In the genomic region with DNA sequence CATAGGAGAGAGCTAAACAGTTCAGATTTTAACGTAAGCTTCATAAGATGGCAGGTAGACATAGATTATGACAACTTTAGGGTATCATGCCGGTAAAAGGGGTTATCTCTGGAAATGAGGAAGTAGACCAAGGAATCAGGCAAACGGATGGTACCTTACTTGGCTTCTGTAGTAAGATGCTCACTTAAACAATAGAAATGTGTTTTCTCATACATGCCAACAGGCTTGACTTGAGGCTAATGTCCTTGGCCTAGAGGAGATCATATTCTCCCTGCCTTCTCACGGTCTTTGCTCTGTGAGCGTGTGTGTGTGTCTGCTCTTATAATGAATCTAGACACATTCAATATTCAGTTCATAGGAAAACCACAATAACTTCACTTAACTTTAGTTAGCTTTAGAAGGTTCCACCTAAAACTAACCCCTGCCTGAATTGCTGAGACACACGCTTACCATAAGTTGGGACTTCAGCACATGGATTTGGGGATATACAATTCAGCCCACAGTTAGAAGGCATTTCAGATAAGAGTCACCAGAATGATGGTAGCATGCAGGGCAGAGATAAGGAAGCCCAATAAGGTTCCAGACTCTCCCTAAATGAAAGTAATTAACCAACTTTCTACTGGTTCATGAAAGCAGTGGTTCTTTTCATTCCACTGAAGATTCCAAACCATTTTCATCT, we compare ENCODE assay signal across 14 mouse cellular contexts.
DNase-seq lines count a peak whose midpoint lies in the region; ATAC-seq and TF ChIP-seq lines count a peak whose summit lies in the region.
"Had no signal": no experiment of that assay in that cellular context is flagged by ENCODE, and none has a peak within 500 bp of the region (broad histone marks: within the 10 kb centered on the region; RNA-seq: fewer than 3 reads in every experiment).

No protein-coding gene starts in this region.

- H3K27me3 ChIP-seq in liver, embryonic 14.5 days (ENCODE audit: control insufficient read depth, insufficient read depth, low read length) = no peaks in the 10 kb centered on the region
- H3K27me3 ChIP-seq in hindbrain, embryonic 16.5 days (replicated peaks; ENCODE audit: control insufficient read depth, insufficient read depth, low read length) = no peaks in the 10 kb centered on the region
- H3K27me3 ChIP-seq: limb, embryonic 15.5 days had no signal

- H3K9me3 ChIP-seq in liver, embryonic 14.5 days (ENCODE audit: control insufficient read depth, low read length) = no peaks in the 10 kb centered on the region
- H3K9me3 ChIP-seq in hindbrain, embryonic 16.5 days (ENCODE audit: control insufficient read depth, low read length) = no peaks in the 10 kb centered on the region
- H3K9me3 ChIP-seq: limb, embryonic 15.5 days had no signal

- H3K27ac ChIP-seq in liver, embryonic 14.5 days = peak overlapping the region; percentile 91
- no peak overlapping the region for H3K27ac ChIP-seq in hindbrain, embryonic 16.5 days (ENCODE audit: low read depth, low read length)
- H3K27ac ChIP-seq: gastrocnemius, adult 2 months; heart, adult 2 months; kidney, postnatal 0 days; limb, embryonic 15.5 days had no signal

- TF ChIP-seq EP300 in liver, embryonic 14.5 days (IDR thresholded peaks at IDR 0.05; ENCODE audit: low read depth) = peak; percentile 84

- 16% methylated on average over 6 of the region's 6 CpGs for WGBS in liver, embryonic 14.5 days (ENCODE audit: insufficient replicate concordance)
- 95% methylated on average over 6 of the region's 6 CpGs for WGBS in hindbrain, embryonic 16.5 days

- H3K4me1 ChIP-seq in liver, embryonic 14.5 days (replicated peaks; ENCODE audit: control insufficient read depth in 2 of 2, insufficient read depth in 2 of 2, low read length in 1 of 2) = peaks cover 29% of the 10 kb centered on the region in 2 experiments
- no peaks in the 10 kb centered on the region for H3K4me1 ChIP-seq in hindbrain, embryonic 16.5 days (ENCODE audit: control insufficient read depth, insufficient read depth, low read depth, low read length)
- H3K4me1 ChIP-seq: limb, embryonic 15.5 days had no signal

- no peaks in the 10 kb centered on the region for H3K36me3 ChIP-seq in liver, embryonic 14.5 days (replicated peaks; ENCODE audit: control insufficient read depth, insufficient read depth, low read depth)
- H3K36me3 ChIP-seq in hindbrain, embryonic 16.5 days (ENCODE audit: control insufficient read depth, insufficient read depth, low read length) = no peaks in the 10 kb centered on the region
- H3K36me3 ChIP-seq: limb, embryonic 15.5 days had no signal

- peak overlapping the region in 1 of 2 experiments; percentile 15; a peak in 2 of 4 replicates for H3K4me3 ChIP-seq in liver, embryonic 14.5 days (ENCODE audit: insufficient read depth in 1 of 2, low read depth in 2 of 2, low read length in 2 of 2)
- no peak overlapping the region for H3K4me3 ChIP-seq in hindbrain, embryonic 16.5 days (ENCODE audit: low read length)
- H3K4me3 ChIP-seq: gastrocnemius, adult 2 months; heart, adult 2 months; limb, embryonic 15.5 days had no signal

- TF ChIP-seq CTCF in liver, embryonic 14.5 days (IDR thresholded peaks at IDR 0.05; ENCODE audit: low read depth) = no peak

- peak; percentile 66 for DNase-seq in MEL-GATA-1-ER (ENCODE audit: extremely low read depth, low read depth)
- peak; percentile 49 to 59 (median 56) for DNase-seq in liver, embryonic 14.5 days (ENCODE audit: low read depth in 3 of 3, low spot score in 3 of 3)
- DNase-seq in kidney, adult 9 months = no peak
- DNase-seq in kidney, postnatal 4 days = no peak
- DNase-seq: cerebellum, postnatal 14 days; forebrain, postnatal 0 days; gastrocnemius, adult 2 months; midbrain, embryonic 14.5 days had no signal

- H3K4me2 ChIP-seq in liver, embryonic 14.5 days (ENCODE audit: low read depth) = peak overlapping the region; percentile 66
- no peak overlapping the region for H3K4me2 ChIP-seq in hindbrain, embryonic 16.5 days (ENCODE audit: low read length)
- H3K4me2 ChIP-seq: limb, embryonic 15.5 days had no signal

- peak; percentile 27 for ATAC-seq in common myeloid progenitor, adult 5-6 weeks (replicated peaks; ENCODE audit: low read depth, poor library complexity, severe bottlenecking)
- peak; percentile 86 for ATAC-seq in liver, embryonic 14.5 days (ENCODE audit: insufficient read depth)
- 0 out of 2 replicates have a peak, but pooled peaks have one; percentile 44 for ATAC-seq in neutrophil, adult 5-6 weeks (ENCODE audit: extremely low read depth, insufficient number of reproducible peaks, low FRiP score, poor library complexity, severe bottlenecking)
- no peak for ATAC-seq in hindbrain, embryonic 16.5 days
- ATAC-seq: forebrain, postnatal 0 days had no signal

- H3K9ac ChIP-seq in liver, embryonic 14.5 days (replicated peaks) = peak overlapping the region; percentile 51
- H3K9ac ChIP-seq in hindbrain, embryonic 16.5 days (ENCODE audit: low read depth, low read length) = no peak overlapping the region
- H3K9ac ChIP-seq: forebrain, postnatal 0 days; limb, embryonic 15.5 days had no signal

Comparison
In these comparisons a context has a peak if more than half of its experiments do, and no peak if none do; other contexts are left out.
1. DNase-seq: peak in MEL-GATA-1-ER (single experiment) and liver, embryonic 14.5 days (3 of 3); none in kidney, adult 9 months (single experiment) and kidney, postnatal 4 days (0 of 2).